Mouse (Mus musculus): ENCODE results near the gene Cdc14b. TPM values are rescaled to one million over a fixed set of nuclear protein-coding genes. Genes with fewer than 3 reads are reported as not detected.
A peak's percentile ranks its signal among the peaks of the same experiment; 100 is the strongest.

The Cdc14b gene
- polyA plus RNA-seq, 1 experiment from 2014 or later: 12.6 TPM

- peak overlapping the region; percentile 74 for H3K4me3 ChIP-seq
- WGBS: under 1% methylated on average over 61 of the region's 61 CpGs
- peaks cover 4% of the 10 kb centered on the region; the same call in 1 of the 2 replicates for H3K36me3 ChIP-seq
- peaks cover 60% of the 10 kb centered on the region for H3K4me1 ChIP-seq
- no peaks in the 10 kb centered on the region for H3K9me3 ChIP-seq (replicated peaks)
- H3K27me3 ChIP-seq (ENCODE audit: low read depth, poor library complexity, severe bottlenecking): no peaks in the 10 kb centered on the region
- DNase-seq (ENCODE audit: low spot score): no peak
- peak overlapping the region; percentile 96 for H3K27ac ChIP-seq (replicated peaks)
These were observed 122.4 kb downstream of the Cdc14b start for GRCm38 (mm10) chr13:64152671-64153082.

- Histone ChIP-seq H3K4me3 (peak overlapping the region; percentile 74), H3K36me3 (peaks cover 4% of the 10 kb centered on the region; the same call in 1 of the 2 replicates), H3K4me1 (peaks cover 60% of the 10 kb centered on the region), H3K9me3 (replicated peaks) (no peaks in the 10 kb centered on the region), H3K27ac (replicated peaks) (peak overlapping the region; percentile 96), H3K27me3 (ENCODE audit: low read depth, poor library complexity, severe bottlenecking) (no peaks in the 10 kb centered on the region)
- peak; percentile 88 for DNase-seq (ENCODE audit: low spot score)
- WGBS: under 1% methylated on average over 42 of the region's 42 CpGs
These were observed 122.8 kb downstream of the Cdc14b start for GRCm38 (mm10) chr13:64152241-64152669.

GRCm38 (mm10) chr13:64150121-64150520, 125.0 kb downstream of the Cdc14b start:
- 79% methylated on average over 5 of the region's 5 CpGs for WGBS
- Histone ChIP-seq H3K9me3 (replicated peaks) (no peaks in the 10 kb centered on the region), H3K36me3 (peaks cover 10% of the 10 kb centered on the region; the same call in 1 of the 2 replicates), H3K27ac (replicated peaks) (no peak overlapping the region), H3K27me3 (ENCODE audit: low read depth, poor library complexity, severe bottlenecking) (no peaks in the 10 kb centered on the region), H3K4me3 (peak overlapping the region; percentile 74; the same call in 1 of the 2 replicates), H3K4me1 (peaks cover 53% of the 10 kb centered on the region)
- DNase-seq (ENCODE audit: low spot score): no peak

Other genes with a start within 250 kb of the Cdc14b start
- gene Hsd17b3, start 186.1 kb downstream of the Cdc14b start, polyA plus RNA-seq (2016; fragmentation: Nextera tagmentation; extraction: Ambion mirVana): 0.36 TPM in 1 of 2 replicates, not detected in the other
- 3.4 and 3.7 TPM in 2 replicates for gene Slc35d2, start 145.9 kb downstream of the Cdc14b start, polyA plus RNA-seq (2016; fragmentation: Nextera tagmentation; extraction: Ambion mirVana)
- gene Zfp367, start 122.1 kb downstream of the Cdc14b start, polyA plus RNA-seq (2016; fragmentation: Nextera tagmentation; extraction: Ambion mirVana): 18.9 and 21.0 TPM in 2 replicates
- gene Habp4, start 113.5 kb downstream of the Cdc14b start, polyA plus RNA-seq (2016; fragmentation: Nextera tagmentation; extraction: Ambion mirVana): 19.0 and 21.7 TPM in 2 replicates
- 22.9 and 25.3 TPM in 2 replicates for gene Aaed1, start 37.4 kb upstream of the Cdc14b start, polyA plus RNA-seq (2016; fragmentation: Nextera tagmentation; extraction: Ambion mirVana)
- 143 and 159 TPM in 2 replicates for gene Ctsl, start 95.6 kb upstream of the Cdc14b start, polyA plus RNA-seq (2016; fragmentation: Nextera tagmentation; extraction: Ambion mirVana)
- gene Cdk20, start 157.0 kb upstream of the Cdc14b start, polyA plus RNA-seq (2016; fragmentation: Nextera tagmentation; extraction: Ambion mirVana): 9.7 and 10.9 TPM in 2 replicates
- not detected in 2 replicates for gene Fam240b, start 222.5 kb upstream of the Cdc14b start, polyA plus RNA-seq (2016; fragmentation: Nextera tagmentation; extraction: Ambion mirVana)